Mouse (Mus musculus): Measurements from ENCODE around the gene Ctdspl. TPM values are rescaled to one million over a fixed set of nuclear protein-coding genes. Genes with fewer than 3 reads are reported as not detected.

Gene Ctdspl
- polyA plus RNA-seq, 1 experiment from 2014 or later = 3.7 TPM

DNA sequence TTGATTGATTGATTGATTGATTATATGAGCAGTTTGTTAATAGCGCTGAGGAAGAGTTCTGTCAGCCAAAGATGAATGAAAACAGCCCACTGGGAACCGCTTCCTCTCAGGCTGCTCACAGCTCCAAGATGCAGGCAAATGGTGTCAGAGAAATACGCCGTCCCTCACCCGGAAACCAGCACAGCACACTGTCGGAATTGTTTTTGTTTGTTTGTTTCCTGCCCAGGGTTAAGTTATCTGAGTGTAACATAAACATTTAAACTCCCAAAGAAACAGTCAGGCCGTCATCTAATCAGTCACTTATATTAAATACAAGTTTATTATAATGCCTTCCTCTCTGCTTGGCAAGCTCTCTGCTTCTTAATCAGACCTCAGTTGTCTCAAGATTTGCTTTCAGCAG is 82.6 kb downstream of the Ctdspl start:
- WGBS (ENCODE audit: insufficient replicate concordance) = 63% methylated on average over 7 of the region's 7 CpGs
- peaks cover 6% of the 10 kb centered on the region for H3K4me1 ChIP-seq (ENCODE audit: control insufficient read depth, low read depth, low read length)
- no peak overlapping the region for H3K4me2 ChIP-seq (ENCODE audit: low read depth, low read length)
- no peaks in the 10 kb centered on the region for H3K27me3 ChIP-seq (ENCODE audit: control insufficient read depth, insufficient read depth, low read depth, low read length)
- H3K9ac ChIP-seq (ENCODE audit: low read depth, low read length) = no peak overlapping the region
- H3K9me3 ChIP-seq (replicated peaks; ENCODE audit: control insufficient read depth, low read length) = no peaks in the 10 kb centered on the region
- no peak for ATAC-seq (ENCODE audit: low read depth)
- no peak overlapping the region for H3K4me3 ChIP-seq (ENCODE audit: low read depth, low read length)
- no peak overlapping the region for H3K27ac ChIP-seq (ENCODE audit: low read length)
- H3K36me3 ChIP-seq (ENCODE audit: control insufficient read depth, insufficient read depth) = no peaks in the 10 kb centered on the region; the same call in 1 of the 2 replicates

DNA sequence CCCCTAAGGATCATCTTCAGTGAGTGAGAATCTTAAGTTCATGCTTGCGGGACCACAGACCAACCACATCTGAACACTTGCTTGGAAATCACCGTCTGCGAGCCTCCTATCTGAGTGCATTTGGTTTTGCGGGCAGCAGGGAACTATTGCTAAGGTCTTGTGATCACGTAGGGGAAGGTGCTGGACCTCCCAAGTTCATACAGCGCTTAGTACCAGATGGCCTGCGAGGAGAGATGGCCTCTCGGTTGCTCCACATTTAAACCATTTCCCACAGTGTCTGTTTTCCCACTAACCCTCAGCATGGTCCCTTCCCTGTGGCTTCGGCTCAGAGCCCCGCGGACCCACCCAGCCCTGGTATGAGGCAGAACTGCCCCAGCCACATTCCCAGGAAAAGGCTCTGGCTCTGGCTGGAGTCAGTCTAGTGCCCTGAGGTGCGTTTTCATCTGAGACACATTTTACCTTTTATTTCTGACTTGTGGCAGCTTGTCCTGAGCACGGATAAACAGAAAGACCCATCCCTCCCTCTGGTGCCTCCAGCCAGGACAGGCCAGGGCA is 84.0 kb downstream of the Ctdspl start:
- no peak for ATAC-seq (ENCODE audit: low read depth)
- no peak overlapping the region for H3K27ac ChIP-seq (ENCODE audit: low read length)
- no peaks in the 10 kb centered on the region; the same call in 1 of the 2 replicates for H3K36me3 ChIP-seq (ENCODE audit: control insufficient read depth, insufficient read depth)
- H3K27me3 ChIP-seq (ENCODE audit: control insufficient read depth, insufficient read depth, low read depth, low read length) = no peaks in the 10 kb centered on the region
- H3K9ac ChIP-seq (ENCODE audit: low read depth, low read length) = no peak overlapping the region
- no peaks in the 10 kb centered on the region for H3K9me3 ChIP-seq (replicated peaks; ENCODE audit: control insufficient read depth, low read length)
- H3K4me3 ChIP-seq (ENCODE audit: low read depth, low read length) = no peak overlapping the region
- WGBS (ENCODE audit: insufficient replicate concordance) = 78% methylated on average over 13 of the region's 13 CpGs
- no peak overlapping the region for H3K4me2 ChIP-seq (ENCODE audit: low read depth, low read length)
- peaks cover 1% of the 10 kb centered on the region for H3K4me1 ChIP-seq (ENCODE audit: control insufficient read depth, low read depth, low read length)

DNA sequence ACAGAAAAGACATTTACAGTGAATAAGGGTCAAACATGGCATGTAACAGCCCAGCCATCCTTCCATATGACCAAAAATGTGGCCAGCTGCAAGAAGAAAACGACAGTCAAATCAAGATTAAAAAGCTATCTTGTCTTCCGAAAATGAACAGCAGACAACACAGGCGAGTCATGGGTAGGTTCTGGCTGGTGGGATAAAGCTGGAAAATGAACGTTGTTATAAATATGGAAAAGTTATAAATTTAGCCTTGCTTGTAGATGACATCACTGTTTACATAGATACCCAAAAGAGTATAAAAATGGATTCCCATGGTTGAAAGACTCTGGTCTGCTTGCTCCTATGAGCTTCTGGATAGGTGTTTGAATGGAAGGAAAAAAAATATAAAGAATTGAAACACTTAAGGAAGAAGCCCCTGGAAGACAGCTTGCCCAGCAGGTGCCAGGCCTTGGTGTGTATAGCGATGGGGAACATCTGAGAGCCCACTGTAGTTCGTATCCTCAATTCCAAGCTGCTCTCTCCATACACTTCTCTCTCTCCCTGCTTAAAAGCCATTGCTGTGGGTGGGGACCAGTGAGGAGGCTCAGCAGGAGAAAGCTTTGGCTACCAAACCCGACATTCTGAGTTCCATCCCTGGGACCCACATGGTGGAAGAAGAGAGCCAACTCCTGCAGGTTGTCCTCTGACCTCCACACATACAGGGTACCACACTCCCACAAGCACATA is 90.7 kb downstream of the Ctdspl start:
- no peaks in the 10 kb centered on the region for H3K27me3 ChIP-seq (ENCODE audit: control insufficient read depth, insufficient read depth, low read depth, low read length)
- no peaks in the 10 kb centered on the region for H3K4me1 ChIP-seq (ENCODE audit: control insufficient read depth, low read depth, low read length)
- H3K4me2 ChIP-seq (ENCODE audit: low read depth, low read length) = no peak overlapping the region
- WGBS (ENCODE audit: insufficient replicate concordance) = 70% methylated on average over 7 of the region's 7 CpGs
- H3K4me3 ChIP-seq (ENCODE audit: low read depth, low read length) = no peak overlapping the region
- no peak overlapping the region for H3K9ac ChIP-seq (ENCODE audit: low read depth, low read length)
- H3K9me3 ChIP-seq (replicated peaks; ENCODE audit: control insufficient read depth, low read length) = no peaks in the 10 kb centered on the region
- no peak overlapping the region for H3K27ac ChIP-seq (ENCODE audit: low read length)
- no peak for ATAC-seq (ENCODE audit: low read depth)
- H3K36me3 ChIP-seq (ENCODE audit: control insufficient read depth, insufficient read depth) = no peaks in the 10 kb centered on the region; the same call in 1 of the 2 replicates

DNA sequence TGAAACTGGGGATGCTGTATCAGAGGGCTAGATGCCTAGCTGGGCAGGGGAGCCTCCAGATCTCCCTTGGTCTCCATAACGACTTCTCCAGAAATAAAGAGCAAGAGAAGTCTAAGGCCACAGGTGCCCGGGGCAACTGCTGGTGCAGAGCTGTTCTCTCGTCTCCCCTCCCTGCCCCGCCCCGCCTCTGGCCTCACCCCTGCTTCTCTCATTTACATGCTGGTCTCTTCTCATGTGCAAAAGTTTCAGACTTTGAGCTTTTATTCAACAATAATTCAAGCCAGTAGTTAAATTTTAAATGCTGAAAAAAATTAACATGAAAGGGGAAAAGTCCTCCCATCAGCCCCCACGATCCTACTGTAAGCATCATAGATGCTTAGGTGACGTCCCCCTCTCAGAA is 95.5 kb downstream of the Ctdspl start:
- Histone ChIP-seq H3K9me3 (replicated peaks; ENCODE audit: control insufficient read depth, low read length) (no peaks in the 10 kb centered on the region), H3K4me2 (ENCODE audit: low read depth, low read length) (no peak overlapping the region), H3K4me1 (ENCODE audit: control insufficient read depth, low read depth, low read length) (no peaks in the 10 kb centered on the region), H3K4me3 (ENCODE audit: low read depth, low read length) (no peak overlapping the region), H3K27ac (ENCODE audit: low read length) (no peak overlapping the region), H3K27me3 (ENCODE audit: control insufficient read depth, insufficient read depth, low read depth, low read length) (no peaks in the 10 kb centered on the region), H3K9ac (ENCODE audit: low read depth, low read length) (no peak overlapping the region), H3K36me3 (ENCODE audit: control insufficient read depth, insufficient read depth) (no peaks in the 10 kb centered on the region)
- 72% methylated on average over 7 of the region's 7 CpGs for WGBS (ENCODE audit: insufficient replicate concordance)
- ATAC-seq (ENCODE audit: low read depth) = no peak

DNA sequence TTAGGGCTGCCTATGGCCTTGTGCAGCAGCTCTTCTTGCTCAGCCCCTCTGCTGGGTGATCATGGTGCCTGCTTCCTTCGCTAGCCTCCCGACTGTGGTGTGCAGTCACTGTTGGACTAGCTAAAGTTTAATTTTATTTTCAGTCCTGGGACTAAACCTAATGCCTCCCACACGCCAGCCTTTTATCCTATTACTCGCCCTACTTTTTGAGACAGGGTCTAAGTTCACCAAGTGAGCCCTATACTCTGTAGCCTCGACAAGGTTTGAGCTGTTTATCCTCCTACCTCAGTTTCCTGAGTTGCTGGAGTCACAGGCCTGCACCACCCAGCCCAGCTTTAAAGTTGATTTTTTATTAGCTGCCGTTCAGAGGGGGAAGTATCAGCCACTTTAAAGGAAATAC is 99.0 kb downstream of the Ctdspl start:
- no peaks in the 10 kb centered on the region for H3K9me3 ChIP-seq (replicated peaks; ENCODE audit: control insufficient read depth, low read length)
- 57% methylated on average over 6 of the region's 6 CpGs for WGBS (ENCODE audit: insufficient replicate concordance)
- H3K27ac ChIP-seq (ENCODE audit: low read length) = no peak overlapping the region
- no peaks in the 10 kb centered on the region for H3K27me3 ChIP-seq (ENCODE audit: control insufficient read depth, insufficient read depth, low read depth, low read length)
- no peak for ATAC-seq (ENCODE audit: low read depth)
- no peaks in the 10 kb centered on the region for H3K4me1 ChIP-seq (ENCODE audit: control insufficient read depth, low read depth, low read length)
- no peak overlapping the region for H3K4me2 ChIP-seq (ENCODE audit: low read depth, low read length)
- H3K9ac ChIP-seq (ENCODE audit: low read depth, low read length) = no peak overlapping the region
- no peak overlapping the region for H3K4me3 ChIP-seq (ENCODE audit: low read depth, low read length)
- H3K36me3 ChIP-seq (ENCODE audit: control insufficient read depth, insufficient read depth) = no peaks in the 10 kb centered on the region

DNA sequence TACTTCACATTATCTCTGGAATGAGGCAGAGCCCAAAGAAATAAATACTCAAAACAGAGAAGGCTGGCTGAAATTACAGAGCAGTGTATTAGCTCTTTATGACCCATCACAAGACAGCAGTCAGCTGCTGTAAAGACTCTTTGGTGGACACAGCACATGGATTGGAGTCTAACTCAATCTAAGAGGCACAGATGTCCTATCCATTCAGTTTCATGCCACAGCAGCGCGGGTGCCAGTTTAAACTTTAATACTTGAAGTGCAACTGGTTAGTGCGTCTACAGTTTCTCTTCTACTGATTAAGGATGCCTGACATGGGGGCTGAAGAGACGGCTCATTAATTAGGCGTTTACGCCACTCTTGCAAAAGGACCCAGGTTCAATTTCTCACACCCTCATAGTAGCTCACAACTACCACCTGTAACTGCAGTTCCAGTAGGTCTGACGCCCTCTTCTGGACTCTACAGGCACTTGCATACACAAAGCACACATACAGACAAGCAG is 99.6 kb downstream of the Ctdspl start:
- H3K9ac ChIP-seq (ENCODE audit: low read depth, low read length) = no peak overlapping the region
- H3K36me3 ChIP-seq (ENCODE audit: control insufficient read depth, insufficient read depth) = no peaks in the 10 kb centered on the region
- 84% methylated on average over 7 of the region's 7 CpGs for WGBS (ENCODE audit: insufficient replicate concordance)
- H3K4me1 ChIP-seq (ENCODE audit: control insufficient read depth, low read depth, low read length) = no peaks in the 10 kb centered on the region
- ATAC-seq (ENCODE audit: low read depth) = no peak
- no peaks in the 10 kb centered on the region for H3K9me3 ChIP-seq (replicated peaks; ENCODE audit: control insufficient read depth, low read length)
- no peak overlapping the region for H3K4me3 ChIP-seq (ENCODE audit: low read depth, low read length)
- H3K27ac ChIP-seq (ENCODE audit: low read length) = no peak overlapping the region
- no peak overlapping the region for H3K4me2 ChIP-seq (ENCODE audit: low read depth, low read length)
- no peaks in the 10 kb centered on the region for H3K27me3 ChIP-seq (ENCODE audit: control insufficient read depth, insufficient read depth, low read depth, low read length)

DNA sequence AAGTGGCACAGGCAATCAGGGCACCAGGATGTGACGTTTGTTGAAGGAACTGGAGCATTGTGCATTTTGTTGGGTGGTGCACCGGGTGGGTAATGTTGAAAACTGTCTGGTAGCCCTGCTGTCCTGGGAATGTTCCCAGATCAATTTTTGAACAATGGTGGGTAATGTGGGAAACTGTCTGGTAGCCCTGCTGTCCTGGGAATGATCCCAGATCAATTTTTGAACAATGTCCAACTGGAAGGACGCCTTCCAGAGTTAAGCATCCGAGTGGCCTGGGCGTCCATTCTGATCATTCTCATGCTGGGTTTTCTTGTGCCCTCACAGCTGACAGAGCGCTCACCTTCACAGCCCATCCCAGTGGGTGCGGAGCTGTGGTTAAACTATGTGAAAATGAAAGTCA is 101.1 kb downstream of the Ctdspl start:
- no peaks in the 10 kb centered on the region for H3K4me1 ChIP-seq (ENCODE audit: control insufficient read depth, low read depth, low read length)
- H3K27me3 ChIP-seq (ENCODE audit: control insufficient read depth, insufficient read depth, low read depth, low read length) = no peaks in the 10 kb centered on the region
- no peak overlapping the region for H3K9ac ChIP-seq (ENCODE audit: low read depth, low read length)
- 66% methylated on average over 7 of the region's 7 CpGs for WGBS (ENCODE audit: insufficient replicate concordance)
- H3K27ac ChIP-seq (ENCODE audit: low read length) = no peak overlapping the region
- H3K9me3 ChIP-seq (replicated peaks; ENCODE audit: control insufficient read depth, low read length) = no peaks in the 10 kb centered on the region
- H3K4me2 ChIP-seq (ENCODE audit: low read depth, low read length) = no peak overlapping the region
- H3K36me3 ChIP-seq (ENCODE audit: control insufficient read depth, insufficient read depth) = no peaks in the 10 kb centered on the region
- H3K4me3 ChIP-seq (ENCODE audit: low read depth, low read length) = no peak overlapping the region
- no peak for ATAC-seq (ENCODE audit: low read depth)

DNA sequence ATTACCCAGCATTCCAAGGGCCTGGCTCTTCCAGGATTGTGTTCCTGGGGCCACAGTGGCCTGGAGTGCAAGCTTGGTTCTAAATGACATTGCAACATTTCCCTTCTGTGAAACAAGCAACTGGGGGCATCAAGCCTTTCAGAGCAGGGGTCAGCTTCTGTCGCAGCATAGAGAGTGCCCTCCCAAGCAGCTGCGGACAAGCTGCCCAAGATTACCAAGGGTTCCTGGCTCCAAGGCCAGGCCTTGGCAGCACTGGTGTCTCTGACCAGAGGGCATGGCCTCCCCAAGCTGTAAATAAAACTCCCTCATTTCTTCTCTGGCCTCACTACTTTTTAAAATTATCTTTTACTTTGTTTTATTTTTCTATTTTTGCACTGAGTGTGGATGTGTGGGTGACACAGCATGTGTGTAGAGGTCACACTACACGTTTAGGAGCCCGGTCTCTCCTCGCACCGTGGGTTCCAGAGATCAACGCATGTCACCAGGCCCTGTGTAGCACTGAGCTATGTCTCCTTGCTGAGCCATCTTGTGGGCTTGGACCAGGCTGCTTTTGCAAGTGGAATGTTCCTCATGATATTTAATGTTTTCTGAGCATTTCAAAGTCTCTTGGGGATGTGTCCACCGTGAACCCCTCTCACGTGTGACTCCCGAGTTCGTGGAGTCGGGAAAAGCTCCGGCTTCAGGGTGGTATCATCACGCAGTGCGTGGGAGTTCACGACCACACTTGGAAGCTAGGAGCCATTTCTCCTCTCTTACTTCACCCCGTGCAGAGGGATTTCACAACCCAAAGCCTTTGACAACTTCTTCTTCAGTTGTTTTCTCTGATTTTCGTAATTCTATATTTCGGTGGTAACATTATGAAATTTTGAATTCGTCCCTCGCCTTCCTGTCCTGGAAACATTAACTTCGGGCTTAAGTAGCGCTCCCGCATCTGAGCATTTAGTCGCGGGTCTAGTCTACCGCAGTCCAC is 102.3 kb downstream of the Ctdspl start:
- H3K9me3 ChIP-seq (replicated peaks; ENCODE audit: control insufficient read depth, low read length) = no peaks in the 10 kb centered on the region
- WGBS (ENCODE audit: insufficient replicate concordance) = 83% methylated on average over 27 of the region's 27 CpGs
- H3K36me3 ChIP-seq (ENCODE audit: control insufficient read depth, insufficient read depth) = no peaks in the 10 kb centered on the region
- no peak overlapping the region for H3K9ac ChIP-seq (ENCODE audit: low read depth, low read length)
- H3K27me3 ChIP-seq (ENCODE audit: control insufficient read depth, insufficient read depth, low read depth, low read length) = no peaks in the 10 kb centered on the region
- H3K4me1 ChIP-seq (ENCODE audit: control insufficient read depth, low read depth, low read length) = no peaks in the 10 kb centered on the region
- ATAC-seq (ENCODE audit: low read depth) = no peak
- no peak overlapping the region for H3K4me3 ChIP-seq (ENCODE audit: low read depth, low read length)
- no peak overlapping the region for H3K27ac ChIP-seq (ENCODE audit: low read length)
- H3K4me2 ChIP-seq (ENCODE audit: low read depth, low read length) = no peak overlapping the region
